ENCODE assay signal across 12 mouse cellular contexts in the genomic region with DNA sequence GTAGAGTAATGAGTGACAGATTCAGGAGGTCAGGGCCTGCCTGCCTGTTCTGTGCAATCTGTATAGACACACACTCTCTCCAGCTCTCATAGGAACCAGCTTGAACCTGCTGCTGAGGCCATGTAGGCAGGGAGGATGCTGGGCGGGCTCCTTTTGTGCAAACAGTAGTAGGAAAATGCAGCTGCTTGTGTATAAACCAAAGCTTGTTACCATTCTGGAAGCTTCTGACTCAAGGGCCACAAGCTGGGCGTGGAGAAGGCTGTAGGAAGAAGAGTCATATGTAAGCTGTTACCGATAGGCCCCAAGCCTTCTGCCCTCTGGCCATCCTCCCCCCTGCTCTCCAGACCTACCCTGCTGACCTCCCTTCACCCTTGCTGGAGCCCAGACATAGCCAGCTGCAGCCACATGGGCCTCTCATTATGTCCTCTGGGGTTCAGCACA. TPM values are rescaled to one million over a fixed set of nuclear protein-coding genes. Genes with fewer than 3 reads are reported as not detected.
DNase-seq lines count a peak whose midpoint lies in the region; ATAC-seq and TF ChIP-seq lines count a peak whose summit lies in the region.
"Had no signal": no experiment of that assay in that cellular context is flagged by ENCODE, and none has a peak within 500 bp of the region (broad histone marks: within the 10 kb centered on the region; RNA-seq: fewer than 3 reads in every experiment).

No protein-coding gene starts in this region.

- no peaks in the 10 kb centered on the region for H3K27me3 ChIP-seq in intestine, postnatal 0 days (replicated peaks; ENCODE audit: control insufficient read depth, insufficient read depth, low read length)
- no peaks in the 10 kb centered on the region for H3K27me3 ChIP-seq in neural tube, embryonic 11.5 days (ENCODE audit: control insufficient read depth, insufficient read depth, low read length)

- no peak overlapping the region for H3K27ac ChIP-seq in intestine, postnatal 0 days (ENCODE audit: low read depth, low read length)
- peak overlapping the region; percentile 7; the same call in 1 of the 2 replicates for H3K27ac ChIP-seq in neural tube, embryonic 11.5 days (ENCODE audit: low read depth, low read length)
- H3K27ac ChIP-seq: hindbrain, postnatal 0 days had no signal

- TF ChIP-seq CTCF in intestine, postnatal 0 days (IDR thresholded peaks at IDR 0.05; ENCODE audit: low read depth): no peak

- H3K36me3 ChIP-seq in intestine, postnatal 0 days (ENCODE audit: control insufficient read depth, insufficient read depth): no peaks in the 10 kb centered on the region
- no peaks in the 10 kb centered on the region for H3K36me3 ChIP-seq in neural tube, embryonic 11.5 days (ENCODE audit: control insufficient read depth, insufficient read depth, low read length)

- no peaks in the 10 kb centered on the region for H3K9me3 ChIP-seq in intestine, postnatal 0 days (ENCODE audit: control insufficient read depth)
- H3K9me3 ChIP-seq in neural tube, embryonic 11.5 days (ENCODE audit: control insufficient read depth, low read length): no peaks in the 10 kb centered on the region

- H3K9ac ChIP-seq in intestine, postnatal 0 days (ENCODE audit: low read depth, low read length): no peak overlapping the region
- no peak overlapping the region for H3K9ac ChIP-seq in neural tube, embryonic 11.5 days (ENCODE audit: low read length)

- intact Hi-C loops in heart, postnatal 36 days (cut with DNase I): no loop called here

- DNase-seq in heart, adult 9 months (ENCODE audit: low spot score in 2 of 2): peak; percentile 56 to 61
- DNase-seq in heart, postnatal 36 days: no peak
- DNase-seq in adipocyte (ENCODE audit: low spot score): peak; percentile 57
- DNase-seq in neural tube, embryonic 11.5 days (ENCODE audit: low spot score): no peak
- no peak for DNase-seq in ovary, adult 18-20 months (ENCODE audit: low spot score)
- DNase-seq in layer of hippocampus, postnatal 36 days: no peak
- DNase-seq in urinary bladder, postnatal 10 days (ENCODE audit: low spot score): no peak
- DNase-seq: lung, adult 2 months; midbrain, embryonic 14.5 days; right cerebral cortex, adult 18-20 months had no signal

- peak; percentile 28; the same call in 1 of the 2 replicates for ATAC-seq in intestine, postnatal 0 days
- ATAC-seq in neural tube, embryonic 11.5 days (ENCODE audit: insufficient read depth, low FRiP score, low TSS enrichment): 0 out of 2 replicates have a peak, but pooled peaks have one; percentile 10
- ATAC-seq: hindbrain, postnatal 0 days had no signal

- no peaks in the 10 kb centered on the region for H3K4me1 ChIP-seq in intestine, postnatal 0 days (replicated peaks; ENCODE audit: control insufficient read depth, insufficient read depth, low read length)
- H3K4me1 ChIP-seq in neural tube, embryonic 11.5 days (ENCODE audit: control insufficient read depth, insufficient read depth, low read length): peaks cover 26% of the 10 kb centered on the region

- no peak overlapping the region for H3K4me2 ChIP-seq in intestine, postnatal 0 days (replicated peaks; ENCODE audit: low read depth)
- H3K4me2 ChIP-seq in neural tube, embryonic 11.5 days (ENCODE audit: low read depth): no peak overlapping the region

- H3K4me3 ChIP-seq in intestine, postnatal 0 days (ENCODE audit: low read depth, low read length): no peak overlapping the region
- H3K4me3 ChIP-seq in neural tube, embryonic 11.5 days (ENCODE audit: low read depth, low read length): no peak overlapping the region

- WGBS in intestine, postnatal 0 days: 55% methylated on average over 3 of the region's 3 CpGs
- WGBS in neural tube, embryonic 11.5 days: 29% methylated on average over 3 of the region's 3 CpGs

RNA-seq across cellular contexts. Expression of gene Rpusd4, which starts 49.1 kb away (rescaled TPM):
- 10 to 100 TPM; 12.6 to 15.3 TPM for total RNA-seq in heart, postnatal 36 days (2021)
- polyA plus RNA-seq in intestine, postnatal 0 days (2015; fragmentation: Nextera tagmentation; extraction: Ambion mirVana): 16.3 and 16.6 TPM in 2 replicates
- polyA plus RNA-seq in neural tube, embryonic 11.5 days (2014; fragmentation: Nextera tagmentation; extraction: Ambion mirVana): 29.4 and 32.4 TPM in 2 replicates
- total RNA-seq in layer of hippocampus, postnatal 36 days (2021): 10 to 100 TPM; 11.8 to 12.0 TPM

RNA-seq across cellular contexts. Expression of gene Fam118b, which starts 49.2 kb away (rescaled TPM):
- 10 to 100 TPM; 13.4 to 17.1 TPM for total RNA-seq in heart, postnatal 36 days (2021)
- 73.5 and 80.7 TPM in 2 replicates for polyA plus RNA-seq in intestine, postnatal 0 days (2015; fragmentation: Nextera tagmentation; extraction: Ambion mirVana)
- 74.9 and 78.6 TPM in 2 replicates for polyA plus RNA-seq in neural tube, embryonic 11.5 days (2014; fragmentation: Nextera tagmentation; extraction: Ambion mirVana)
- total RNA-seq in layer of hippocampus, postnatal 36 days (2021): 10 to 100 TPM; 28.7 to 33.9 TPM

Comparison
In these comparisons a context has a peak if more than half of its experiments do, and no peak if none do; other contexts are left out.
1. DNase-seq: peak in heart, adult 9 months (2 of 2) and adipocyte (single experiment); none in heart, postnatal 36 days (0 of 2), neural tube, embryonic 11.5 days (single experiment), ovary, adult 18-20 months (single experiment), layer of hippocampus, postnatal 36 days (0 of 2) and urinary bladder, postnatal 10 days (single experiment).